In genomic region chr1:167928060-167928467, GRCm38 (mm10) we compare ENCODE assay signal across 11 mouse cellular contexts.
DNase-seq lines count a peak whose midpoint lies in the region; ATAC-seq and TF ChIP-seq lines count a peak whose summit lies in the region.
"Had no signal": no experiment of that assay in that cellular context is flagged by ENCODE, and none has a peak within 500 bp of the region (broad histone marks: within the 10 kb centered on the region; RNA-seq: fewer than 3 reads in every experiment).

No protein-coding gene starts in this region.

- H3K27me3 ChIP-seq in kidney, adult 2 months (replicated peaks; ENCODE audit: control insufficient read depth, insufficient read depth, low read length), result no peaks in the 10 kb centered on the region
- no peaks in the 10 kb centered on the region for H3K27me3 ChIP-seq in forebrain, embryonic 15.5 days
- peaks cover 21% of the 10 kb centered on the region; the same call in 1 of the 2 replicates for H3K27me3 ChIP-seq in midbrain, embryonic 13.5 days
- H3K27me3 ChIP-seq in intestine, embryonic 15.5 days (replicated peaks), result 0 out of 2 replicates have a peak, but pooled peaks cover 7% of the 10 kb centered on the region

- TF ChIP-seq POLR2A in kidney, adult 2 months (IDR thresholded peaks at IDR 0.05; ENCODE audit: low read depth, low read length), result no peak

- no peak overlapping the region for H3K4me3 ChIP-seq in kidney, adult 2 months (ENCODE audit: insufficient read depth, low read depth, low read length)
- H3K4me3 ChIP-seq in forebrain, embryonic 15.5 days, result no peak overlapping the region
- H3K4me3 ChIP-seq in midbrain, embryonic 13.5 days (replicated peaks), result no peak overlapping the region
- H3K4me3 ChIP-seq in intestine, embryonic 15.5 days (replicated peaks), result no peak overlapping the region
- H3K4me3 ChIP-seq: embryonic facial prominence, embryonic 13.5 days; lung, embryonic 15.5 days had no signal

- DNase-seq in kidney, postnatal 4 days, result peak; percentile 42 to 46
- DNase-seq in kidney, adult 2 months, result no peak
- peak; percentile 17 for DNase-seq in ZHBTc4 (ENCODE audit: low read depth, low spot score)
- DNase-seq in spleen, adult 12 weeks (ENCODE audit: low spot score), result no peak
- DNase-seq in spleen, postnatal 10 days (ENCODE audit: low spot score in 2 of 2), result no peak

- no peak overlapping the region for H3K4me2 ChIP-seq in forebrain, embryonic 15.5 days (replicated peaks)
- H3K4me2 ChIP-seq in midbrain, embryonic 13.5 days (replicated peaks), result no peak overlapping the region
- no peak overlapping the region for H3K4me2 ChIP-seq in intestine, embryonic 15.5 days (replicated peaks)
- H3K4me2 ChIP-seq: embryonic facial prominence, embryonic 13.5 days; lung, embryonic 15.5 days had no signal

- WGBS in kidney, adult 2 months, result 23% methylated on average over 4 of the region's 4 CpGs
- 13% methylated on average over 4 of the region's 4 CpGs for WGBS in forebrain, embryonic 15.5 days
- 22% methylated on average over 4 of the region's 4 CpGs for WGBS in midbrain, embryonic 13.5 days
- WGBS in intestine, embryonic 15.5 days, result 31% methylated on average over 4 of the region's 4 CpGs

- H3K4me1 ChIP-seq in kidney, adult 2 months (ENCODE audit: control insufficient read depth, insufficient read depth, low read length), result no peaks in the 10 kb centered on the region
- H3K4me1 ChIP-seq in forebrain, embryonic 15.5 days, result peaks cover 12% of the 10 kb centered on the region
- H3K4me1 ChIP-seq in midbrain, embryonic 13.5 days (replicated peaks), result peaks cover 22% of the 10 kb centered on the region
- 0 out of 2 replicates have a peak, but pooled peaks cover 2% of the 10 kb centered on the region for H3K4me1 ChIP-seq in intestine, embryonic 15.5 days (replicated peaks)

- no peak; the same call in 1 of the 2 replicates for TF ChIP-seq CTCF in kidney, adult 2 months (conservative IDR thresholded peaks at IDR 0.05; ENCODE audit: insufficient read depth, insufficient read length, low read depth, low read length)

- H3K9me3 ChIP-seq in forebrain, embryonic 15.5 days, result no peaks in the 10 kb centered on the region
- no peaks in the 10 kb centered on the region for H3K9me3 ChIP-seq in midbrain, embryonic 13.5 days
- no peaks in the 10 kb centered on the region for H3K9me3 ChIP-seq in intestine, embryonic 15.5 days
- H3K9me3 ChIP-seq: embryonic facial prominence, embryonic 13.5 days; lung, embryonic 15.5 days had no signal

- no peak overlapping the region for H3K27ac ChIP-seq in kidney, adult 2 months (ENCODE audit: insufficient read depth, low read depth, low read length)
- H3K27ac ChIP-seq in forebrain, embryonic 15.5 days (replicated peaks), result no peak overlapping the region
- H3K27ac ChIP-seq in midbrain, embryonic 13.5 days, result peak overlapping the region; percentile 30; the same call in 1 of the 2 replicates
- H3K27ac ChIP-seq in intestine, embryonic 15.5 days, result no peak overlapping the region
- H3K27ac ChIP-seq: embryonic facial prominence, embryonic 13.5 days; lung, embryonic 15.5 days had no signal

- H3K9ac ChIP-seq in forebrain, embryonic 15.5 days (replicated peaks), result no peak overlapping the region
- H3K9ac ChIP-seq in midbrain, embryonic 13.5 days (replicated peaks), result no peak overlapping the region
- H3K9ac ChIP-seq in intestine, embryonic 15.5 days, result no peak overlapping the region
- H3K9ac ChIP-seq: embryonic facial prominence, embryonic 13.5 days; lung, embryonic 15.5 days had no signal

- H3K36me3 ChIP-seq in kidney, adult 2 months (ENCODE audit: control insufficient read depth, insufficient read depth, low read length), result no peaks in the 10 kb centered on the region
- no peaks in the 10 kb centered on the region for H3K36me3 ChIP-seq in forebrain, embryonic 15.5 days
- no peaks in the 10 kb centered on the region for H3K36me3 ChIP-seq in midbrain, embryonic 13.5 days
- no peaks in the 10 kb centered on the region for H3K36me3 ChIP-seq in intestine, embryonic 15.5 days
- H3K36me3 ChIP-seq: embryonic facial prominence, embryonic 13.5 days; G1E; lung, embryonic 15.5 days had no signal

- ATAC-seq in forebrain, embryonic 15.5 days (replicated peaks), result 0 out of 2 replicates have a peak, but pooled peaks have one; percentile 18
- ATAC-seq in midbrain, embryonic 13.5 days, result peak; percentile 68
- ATAC-seq in intestine, embryonic 15.5 days, result no peak

Comparison
In these comparisons a context has a peak if more than half of its experiments do, and no peak if none do; other contexts are left out.
1. DNase-seq: peak in kidney, postnatal 4 days (2 of 2) and ZHBTc4 (single experiment); none in kidney, adult 2 months (single experiment), spleen, adult 12 weeks (single experiment) and spleen, postnatal 10 days (0 of 2).